Mouse (Mus musculus) T-cell, adult 2 months (primary cell): ENCODE results near the gene Disc1.
A peak's percentile ranks its signal among the peaks of the same experiment; 100 is the strongest.

Source experiments
- DNase-seq: peaks from one replicate; pipeline ENCODE4 v3.0.0; 2022; ENCODE audit warnings: low spot score

The Disc1 gene

DNA sequence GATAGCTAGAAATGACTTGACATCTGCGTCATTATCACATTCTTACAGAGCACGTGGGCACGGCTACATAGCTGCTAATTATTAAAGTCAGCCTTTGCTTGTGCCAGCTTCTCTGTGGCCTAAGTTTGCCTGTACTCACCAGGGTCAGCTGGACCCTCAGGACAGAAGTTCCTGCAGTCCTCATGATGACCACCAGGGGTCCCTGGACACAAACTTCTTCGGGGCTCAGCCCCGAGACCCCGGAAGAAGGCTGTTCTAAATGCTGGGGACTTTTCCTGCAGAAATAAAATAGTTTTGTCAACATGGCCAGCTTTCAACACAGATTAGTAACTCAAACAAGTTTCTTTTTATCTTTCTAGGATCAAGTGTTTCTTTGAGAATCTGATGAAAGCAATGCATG lies 74.3 kb downstream of the Disc1 start:
- DNase-seq: peak; percentile 11

DNA sequence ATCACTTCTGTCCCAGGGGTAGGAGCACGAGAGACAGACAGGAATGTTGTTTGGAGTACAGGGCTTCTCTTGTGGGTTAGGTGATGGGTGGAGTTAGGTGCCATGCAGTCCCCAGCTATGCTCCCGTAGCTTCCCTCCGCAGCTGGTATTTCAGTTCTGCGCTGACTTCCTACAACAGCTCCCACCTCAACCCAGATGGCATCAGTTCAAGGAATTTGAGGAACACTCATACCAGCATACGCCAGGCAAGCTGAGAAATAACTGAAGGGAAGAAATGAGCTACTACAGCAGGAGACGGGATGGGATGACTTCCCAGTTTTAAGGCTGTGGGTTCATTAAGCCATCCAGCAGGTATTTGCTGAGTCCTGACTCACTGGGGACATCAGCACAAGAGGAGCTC lies 76.8 kb downstream of the Disc1 start:
- DNase-seq: no peak

DNA sequence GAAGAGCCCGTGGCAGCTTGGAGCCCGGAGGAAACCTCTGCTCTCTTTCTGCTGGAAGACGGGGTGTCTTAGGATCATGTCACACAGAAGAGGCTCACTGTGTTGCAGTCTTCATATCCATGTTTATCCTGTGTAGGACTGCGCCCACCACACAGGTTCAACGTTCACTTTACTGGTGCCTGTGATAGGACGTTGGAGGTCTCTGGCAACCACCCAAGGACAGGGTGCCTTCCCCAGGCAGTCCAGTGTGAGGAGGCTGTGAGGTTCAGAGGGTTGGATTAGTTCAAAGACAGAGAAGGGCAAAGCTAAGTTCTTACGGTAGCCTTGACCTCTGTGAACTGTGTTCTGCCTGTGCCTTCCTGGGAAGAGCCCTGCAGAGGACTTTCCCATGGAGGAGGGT lies 77.3 kb downstream of the Disc1 start:
- no peak for DNase-seq

DNA sequence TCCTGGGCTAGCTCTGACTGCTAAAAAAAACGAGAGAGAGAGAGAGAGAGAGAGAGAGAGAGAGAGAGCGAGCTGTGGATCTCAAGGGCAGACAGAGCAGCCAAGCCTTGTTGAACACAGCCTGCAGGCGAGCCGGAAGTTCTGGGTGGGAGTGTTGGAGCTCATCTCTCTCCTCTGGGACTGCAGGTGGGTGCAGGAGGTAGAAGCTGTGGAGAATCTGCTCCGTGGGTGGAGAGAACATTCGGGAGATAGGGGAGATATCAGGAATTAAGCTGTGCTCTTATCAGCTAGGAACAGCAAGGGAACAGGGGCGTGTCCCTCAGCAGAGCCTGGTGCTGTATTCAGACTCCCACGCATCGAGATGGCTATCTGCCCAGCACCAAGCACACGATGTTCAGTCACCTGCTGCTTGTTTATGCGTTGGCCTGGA lies 79.7 kb downstream of the Disc1 start:
- no peak for DNase-seq

DNA sequence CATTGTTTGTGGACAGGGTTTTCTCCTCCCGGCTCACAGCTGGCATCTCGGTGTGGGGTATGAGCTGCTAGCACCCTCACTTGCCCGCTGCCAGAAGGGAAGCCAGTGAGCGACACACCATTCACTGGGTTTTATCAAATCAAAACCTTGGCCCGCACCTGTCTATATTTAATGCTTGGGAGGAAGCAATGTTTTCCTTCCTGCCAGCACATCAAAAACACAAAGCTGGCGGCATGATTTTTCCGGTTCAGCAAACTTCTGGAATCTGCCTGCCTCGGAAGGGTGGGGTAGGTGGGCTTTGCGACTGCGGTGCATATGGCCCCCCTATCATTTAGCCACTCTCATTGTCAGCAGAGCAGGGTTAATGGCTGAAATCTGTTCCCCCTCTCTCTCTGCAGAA lies 80.9 kb downstream of the Disc1 start:
- DNase-seq: no peak

DNA sequence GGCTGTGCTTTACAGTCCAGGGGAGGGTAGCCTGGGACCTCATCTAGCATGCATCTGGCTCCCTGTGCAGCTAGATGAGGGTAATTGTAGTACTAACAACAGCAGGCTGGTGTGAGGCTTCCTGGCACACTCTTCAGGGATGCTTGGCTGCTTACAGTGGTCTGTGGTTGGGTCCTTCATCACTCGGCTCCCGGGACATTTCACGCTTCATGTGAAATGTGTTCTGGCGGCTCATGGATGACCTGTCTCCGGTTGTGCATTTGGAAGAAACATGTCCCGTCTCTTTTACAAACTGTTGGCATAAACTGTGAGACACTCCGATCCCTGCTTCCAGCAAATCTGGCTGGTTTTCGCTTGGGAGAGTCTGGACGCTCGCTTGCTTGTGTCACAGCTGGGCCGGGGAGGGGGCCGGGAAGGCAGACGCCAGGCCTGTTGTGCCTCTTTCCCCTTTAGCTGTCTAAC lies 85.7 kb downstream of the Disc1 start:
- DNase-seq: no peak

DNA sequence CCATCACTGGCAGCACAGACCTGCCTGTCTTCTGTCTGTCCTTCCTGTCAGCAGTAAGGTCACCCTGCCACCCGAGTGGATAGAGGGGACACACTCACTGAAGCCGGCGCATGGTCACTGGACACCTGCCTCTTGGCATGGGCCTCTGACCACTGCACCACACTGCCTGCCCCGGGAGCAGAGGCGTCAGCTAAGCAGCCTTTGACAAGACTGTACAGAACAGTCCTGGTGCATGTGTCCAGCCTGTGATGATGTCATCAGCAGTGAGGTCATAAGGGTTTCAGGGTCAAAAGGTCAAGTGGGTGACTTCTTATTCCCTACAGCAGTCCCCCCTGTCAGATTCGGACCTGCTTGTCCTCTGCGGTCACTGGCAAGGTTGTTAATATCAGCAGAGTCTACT lies 87.0 kb downstream of the Disc1 start:
- no peak for DNase-seq

DNA sequence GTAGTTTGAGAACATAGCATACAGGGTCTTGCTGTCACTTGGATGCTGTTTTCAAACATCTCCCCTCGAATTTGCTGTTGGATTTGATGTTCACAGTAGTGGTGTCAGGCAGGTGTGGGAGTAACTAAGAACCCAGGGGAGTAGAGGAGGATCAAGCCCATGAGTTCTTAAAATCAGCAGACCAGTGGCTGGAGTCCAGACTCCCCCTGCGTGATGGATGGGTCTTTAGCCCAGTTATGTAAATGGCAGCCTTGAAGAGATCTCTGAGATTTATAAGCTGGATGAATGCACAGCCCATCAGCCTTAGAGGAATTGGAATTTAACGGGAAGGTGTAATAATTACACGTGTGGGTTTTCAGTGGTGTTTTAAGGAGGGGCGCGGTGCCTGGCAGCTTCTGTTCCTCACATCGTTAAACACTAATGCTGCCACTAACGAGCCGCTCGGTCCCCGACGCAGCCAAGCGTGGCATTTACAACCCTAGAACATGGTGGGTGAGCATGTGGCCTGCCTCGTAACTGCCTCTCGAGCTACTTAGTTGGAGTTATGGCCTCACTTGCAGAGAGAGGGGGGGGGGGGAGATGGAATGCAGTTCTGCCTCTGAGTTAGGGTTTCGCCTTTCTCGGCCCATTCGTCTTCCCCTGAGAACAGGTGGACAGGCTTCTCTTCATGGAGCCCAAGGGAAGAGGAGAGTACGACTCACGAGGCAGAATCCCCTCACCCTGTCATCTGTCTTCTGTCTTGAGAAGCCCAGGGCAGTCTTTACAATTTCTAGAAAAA lies 103.1 kb downstream of the Disc1 start:
- DNase-seq: no peak

DNA sequence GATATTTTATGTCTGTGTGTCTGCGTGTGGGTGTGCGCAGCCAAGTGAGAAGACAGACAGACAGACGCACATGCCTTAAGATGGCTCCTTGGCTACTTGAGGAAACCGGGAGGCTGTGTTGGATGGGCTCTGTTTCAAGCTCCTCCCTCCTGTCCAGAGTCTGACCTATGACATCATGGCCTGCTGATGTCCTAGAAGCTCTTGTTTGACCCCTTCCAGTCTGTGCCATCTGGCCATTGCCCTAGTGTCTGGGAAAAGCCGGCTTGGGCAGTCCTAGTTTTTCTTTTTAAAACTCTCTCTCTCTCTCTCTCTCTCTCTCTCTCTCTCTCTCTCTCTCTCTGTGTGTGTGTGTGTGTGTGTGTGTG lies 103.6 kb downstream of the Disc1 start:
- no peak for DNase-seq

DNA sequence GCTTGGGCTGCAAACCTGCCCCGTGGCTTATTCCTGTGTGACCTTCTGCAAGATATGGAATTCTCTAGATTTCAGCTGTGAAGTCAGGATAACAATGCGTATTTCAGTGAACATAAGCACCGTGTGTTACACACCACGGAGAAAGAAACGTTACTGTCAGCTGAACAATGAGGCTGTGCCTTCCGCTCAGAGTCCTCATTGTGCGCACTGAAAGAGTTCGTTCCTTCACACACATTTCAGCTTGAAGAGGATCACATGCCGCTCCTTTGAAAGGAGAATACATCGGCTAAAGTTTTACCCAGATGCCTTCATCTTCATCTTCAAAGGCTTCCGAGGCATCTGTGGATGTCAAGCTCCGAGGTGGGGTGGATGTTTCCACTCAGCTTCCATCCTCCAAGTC lies 105.4 kb downstream of the Disc1 start:
- DNase-seq: no peak

DNA sequence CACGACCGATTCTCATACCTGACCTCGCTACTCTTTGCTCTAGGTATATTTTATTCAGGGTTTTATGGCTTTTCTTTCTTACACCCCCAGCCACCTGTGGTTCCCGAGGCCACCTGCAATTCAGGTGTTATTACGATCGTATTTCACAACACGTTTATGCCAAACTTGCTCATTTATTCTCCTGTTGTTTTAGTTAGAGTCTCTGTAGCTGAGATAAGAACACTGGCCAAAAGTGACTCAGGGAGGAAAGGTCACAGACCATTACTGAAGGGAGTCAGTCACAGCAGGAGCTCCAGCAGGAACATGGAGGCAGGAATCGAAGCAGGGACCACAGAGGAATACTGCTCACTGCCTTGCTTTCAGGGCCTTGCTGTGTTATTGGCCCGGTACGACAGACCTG lies 109.5 kb downstream of the Disc1 start:
- no peak for DNase-seq

DNA sequence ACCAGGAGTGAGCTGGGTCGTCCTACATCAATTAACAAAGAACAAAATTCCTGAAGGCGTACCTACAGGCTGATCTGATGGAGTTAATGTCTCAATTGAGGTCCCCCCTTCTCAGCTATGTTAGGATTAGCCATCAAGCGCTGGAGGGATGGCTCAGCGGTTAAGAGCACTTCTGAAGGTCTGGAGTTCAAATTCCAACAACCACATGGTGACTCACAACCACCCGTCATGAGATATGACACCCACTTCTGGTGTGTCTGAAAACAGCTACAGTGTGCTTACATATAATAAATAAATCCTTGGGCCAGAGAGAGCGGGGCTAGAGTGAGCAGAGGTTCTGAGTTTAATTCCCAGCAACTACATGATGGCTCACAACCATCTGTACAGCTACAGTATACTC lies 109.9 kb downstream of the Disc1 start:
- no peak for DNase-seq

DNA sequence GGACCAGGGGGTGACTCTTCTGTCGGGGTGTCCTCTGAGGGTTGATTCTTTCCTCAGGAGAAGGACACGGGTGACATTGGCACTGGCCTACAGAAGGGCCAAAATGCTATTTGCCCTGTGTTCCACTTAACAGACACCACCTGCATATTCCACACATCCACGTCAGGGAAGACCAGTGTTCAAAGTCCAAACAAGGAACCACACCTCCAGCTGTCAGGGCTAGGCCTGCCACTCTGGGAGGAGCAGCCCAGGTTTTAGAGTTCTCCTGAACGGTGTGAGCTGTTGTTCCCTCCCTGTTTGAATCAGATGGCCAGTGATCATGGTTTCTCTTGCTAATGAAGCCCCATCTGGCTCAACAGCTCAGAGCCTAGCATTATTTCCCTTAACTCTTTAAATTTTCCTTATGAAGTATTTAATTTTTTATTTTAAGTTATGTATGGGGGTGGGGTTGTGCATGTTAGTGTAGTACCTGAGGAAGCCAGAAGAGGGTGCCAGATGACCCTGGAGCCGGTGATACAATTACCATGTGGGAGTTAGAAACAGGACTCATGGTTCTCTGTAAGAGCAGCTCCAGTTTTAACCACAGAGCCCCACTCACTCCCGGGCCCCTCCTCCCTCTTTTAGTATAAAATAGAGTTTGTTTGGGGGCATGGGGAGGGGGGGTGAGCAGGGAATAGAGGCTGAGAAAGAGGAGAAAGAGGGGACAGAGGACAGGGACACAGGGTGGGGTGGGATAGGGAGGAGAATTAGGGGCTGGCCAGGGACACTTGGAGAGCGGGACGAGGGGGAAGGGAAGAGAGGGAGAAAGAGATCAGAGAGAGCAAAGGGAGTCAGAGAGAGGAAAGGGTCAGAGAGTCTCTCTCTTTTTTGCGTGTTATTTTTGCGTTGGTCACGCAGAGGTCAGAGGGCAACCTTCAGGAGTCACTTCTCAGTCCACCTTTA lies 111.8 kb downstream of the Disc1 start:
- DNase-seq: peak; percentile 21

DNA sequence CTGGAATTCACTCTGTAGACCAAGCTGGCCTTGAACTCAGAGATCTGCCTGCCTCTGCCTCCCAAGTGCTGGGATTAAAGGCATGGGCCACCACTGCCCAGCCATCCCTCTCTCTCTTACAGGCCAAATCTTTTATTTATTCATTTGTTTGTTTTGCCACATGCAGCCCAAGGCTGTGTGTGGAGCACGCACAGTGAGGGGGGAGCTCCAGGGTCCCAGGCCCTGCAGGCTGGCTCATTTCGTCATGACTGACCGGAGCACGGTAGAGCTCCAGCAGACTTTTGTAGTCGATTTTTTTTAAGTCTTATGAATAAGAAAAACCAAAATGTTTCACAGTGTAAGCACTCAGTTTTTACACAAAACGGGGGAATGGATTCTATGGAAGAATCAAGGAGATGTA lies 112.5 kb downstream of the Disc1 start:
- DNase-seq: no peak

DNA sequence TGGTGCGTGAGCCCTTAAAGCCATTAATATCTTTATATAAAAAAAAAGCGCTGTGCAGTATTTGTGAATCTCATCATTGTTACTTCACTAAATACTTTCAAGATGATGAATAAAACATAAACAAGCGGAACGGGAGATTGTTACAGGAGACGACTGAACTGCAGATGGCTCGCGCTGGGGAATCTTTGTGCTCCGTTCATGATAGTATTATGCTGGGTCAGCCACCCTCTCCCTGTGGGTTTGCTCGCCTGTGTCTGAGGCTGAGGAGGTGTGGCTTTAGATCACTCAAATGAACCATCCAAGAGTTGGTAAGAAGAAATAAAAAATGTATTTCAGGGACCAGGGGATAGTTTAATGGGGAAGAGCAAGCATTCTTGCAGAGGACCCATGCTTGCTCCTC lies 113.0 kb downstream of the Disc1 start:
- DNase-seq: no peak

DNA sequence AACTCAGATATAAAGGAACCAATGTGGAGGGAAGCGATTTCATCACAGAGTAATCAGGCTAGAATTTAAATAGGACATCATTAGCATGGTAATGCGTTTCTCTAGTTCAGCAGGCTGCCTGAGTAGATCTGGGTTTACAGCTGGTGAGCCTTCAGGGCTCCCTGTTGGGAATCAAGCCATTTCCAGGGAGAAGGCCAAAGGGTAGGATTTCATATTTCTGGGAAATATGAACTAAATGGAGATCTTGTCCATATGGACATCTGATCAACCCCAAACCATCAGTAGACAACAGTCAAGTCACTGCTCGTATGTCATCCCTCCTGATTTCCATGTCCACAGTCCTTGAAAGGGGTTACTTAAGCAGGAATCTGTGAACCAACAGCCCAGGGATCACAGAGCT lies 115.6 kb downstream of the Disc1 start:
- no peak for DNase-seq

DNA sequence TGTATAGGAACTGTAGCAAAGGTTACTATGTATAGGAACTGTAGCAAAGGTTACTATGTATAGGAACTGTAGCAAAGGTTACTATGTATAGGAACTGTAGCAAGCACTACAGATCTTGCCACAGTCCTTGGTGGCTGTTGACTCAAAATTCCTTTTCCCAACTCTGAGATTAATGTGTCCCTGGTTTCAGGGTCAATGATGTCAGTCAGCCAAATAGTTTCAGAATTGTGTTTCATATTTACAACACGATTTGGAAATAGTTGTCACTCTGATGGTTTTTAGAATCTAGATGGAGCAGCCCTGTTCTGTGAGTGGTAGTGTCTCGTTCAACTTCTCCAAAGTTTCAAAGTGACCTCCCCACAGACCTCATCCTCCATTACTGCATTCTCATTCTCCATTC lies 117.5 kb downstream of the Disc1 start:
- DNase-seq: no peak

DNA sequence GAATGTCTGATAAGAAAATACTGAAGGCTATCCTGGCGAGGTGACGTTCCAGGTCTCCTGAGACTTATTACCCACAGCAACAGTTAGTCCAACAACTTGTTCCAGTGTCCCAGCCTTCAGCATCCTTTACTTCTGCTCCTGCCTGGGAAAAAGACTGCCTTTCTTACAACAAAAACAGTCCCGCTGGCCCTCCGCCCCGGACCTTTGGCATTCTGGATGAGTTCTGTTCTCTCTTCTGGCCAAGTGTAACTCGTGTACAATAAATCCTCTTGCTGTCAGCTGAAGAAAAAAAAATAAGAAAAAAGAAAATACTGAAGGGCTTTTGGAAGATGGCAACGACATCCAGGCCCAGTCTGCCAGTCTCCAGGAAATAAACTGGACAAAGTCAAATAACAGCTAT lies 120.2 kb downstream of the Disc1 start:
- DNase-seq: no peak

DNA sequence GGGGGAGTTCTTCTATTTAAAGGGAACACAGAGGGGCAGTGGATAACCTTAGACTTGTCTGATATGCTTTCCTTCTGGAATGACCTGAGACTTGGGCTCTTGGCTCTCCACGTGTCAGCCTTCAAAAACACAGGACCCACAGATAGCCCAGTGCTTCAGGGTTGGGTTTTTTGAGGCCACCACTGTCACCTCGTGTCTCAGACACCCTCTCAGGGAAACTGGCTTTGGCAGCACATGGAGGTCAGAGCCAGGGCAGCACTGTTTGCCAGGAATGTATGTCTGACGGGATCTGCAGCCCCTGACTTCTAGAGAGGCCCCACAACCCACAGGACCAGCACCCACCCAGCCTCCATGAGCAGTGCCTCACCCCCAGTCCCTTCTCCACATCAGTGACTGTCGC lies 120.9 kb downstream of the Disc1 start:
- no peak for DNase-seq

DNA sequence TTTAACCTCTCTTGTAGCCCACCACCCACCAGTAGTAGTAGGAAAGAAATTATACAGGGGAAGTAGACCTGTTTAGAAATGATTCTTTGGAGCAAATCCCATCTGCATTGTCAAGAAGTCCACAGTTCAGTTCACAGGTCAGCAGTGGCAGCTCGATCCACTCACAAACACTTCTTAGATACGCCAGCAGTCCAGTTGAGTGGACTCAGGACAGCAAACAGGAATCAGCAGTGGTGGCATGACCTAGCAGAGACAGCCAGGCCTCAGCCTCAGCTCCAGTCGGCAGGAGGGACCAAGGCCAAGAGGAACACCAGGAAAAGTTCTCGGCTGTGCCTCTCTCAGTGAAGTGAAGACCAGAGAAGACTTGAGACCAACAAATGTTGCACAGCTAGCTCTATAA lies 121.7 kb downstream of the Disc1 start:
- no peak for DNase-seq

DNA sequence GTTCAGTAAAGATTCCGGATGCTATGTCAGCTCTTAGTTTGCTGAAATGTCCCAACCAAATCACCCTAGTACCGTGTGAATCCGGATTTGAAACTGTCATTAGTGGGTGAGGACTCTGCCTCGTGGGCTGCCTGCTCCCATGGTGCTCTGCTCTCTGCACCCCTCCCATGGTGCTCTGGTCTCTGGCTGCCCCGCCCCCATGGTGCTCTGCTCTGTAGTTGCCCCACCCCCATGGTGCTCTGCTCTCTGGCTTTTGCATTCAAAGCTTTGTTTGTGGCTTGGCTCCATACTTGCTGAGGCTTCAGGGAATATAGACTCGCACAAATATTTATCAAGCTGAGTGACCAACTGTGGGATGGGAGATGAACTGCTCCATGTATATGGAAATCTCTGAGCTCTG lies 123.1 kb downstream of the Disc1 start:
- no peak for DNase-seq

DNA sequence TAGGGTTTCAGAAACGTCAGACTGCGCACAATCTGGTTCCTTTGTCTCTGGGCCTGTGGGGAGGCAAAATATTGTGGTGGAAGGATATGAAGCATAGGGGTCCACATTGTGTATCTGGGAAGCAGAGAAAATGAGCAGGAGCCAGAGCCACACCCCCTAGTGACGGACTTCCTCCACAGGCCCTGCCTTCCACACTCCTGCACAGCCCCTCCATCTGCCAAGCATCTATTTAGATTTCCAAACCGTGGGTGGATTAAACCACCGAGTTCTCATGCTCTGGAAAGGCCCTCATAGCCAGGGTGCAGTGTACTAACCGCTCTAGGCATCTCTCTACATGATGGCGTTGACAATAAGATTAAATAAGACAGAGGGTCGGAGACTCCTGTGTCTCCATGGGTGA lies 124.0 kb downstream of the Disc1 start:
- no peak for DNase-seq
